Comparison of ENCODE assay signal across 18 mouse cellular contexts in the genomic region with DNA sequence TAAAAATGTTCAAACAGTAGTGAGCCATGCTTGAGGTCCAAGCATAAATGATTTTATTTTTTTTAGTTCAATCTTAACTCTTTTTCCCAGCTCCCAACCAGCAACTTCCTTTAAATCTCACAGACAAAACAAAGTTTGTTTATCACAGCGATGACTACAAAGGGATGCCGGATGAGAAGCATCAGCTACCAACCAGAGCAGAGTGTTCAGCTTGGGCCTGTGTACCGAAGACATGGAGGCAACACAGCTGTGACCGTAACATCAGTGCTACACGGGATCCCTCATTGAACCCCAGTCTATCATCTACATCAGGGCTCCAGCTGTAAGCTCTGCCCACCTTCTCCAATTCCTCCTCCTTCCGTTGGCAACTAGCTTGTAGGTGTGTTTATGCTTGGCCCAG.
"Had no signal": no experiment of that assay in that cellular context is flagged by ENCODE, and none has a peak within 500 bp of the region (broad histone marks: within the 10 kb centered on the region; RNA-seq: fewer than 3 reads in every experiment).

No protein-coding gene starts in this region.

- H3K27ac ChIP-seq: liver, embryonic 12.5 days; liver, embryonic 14.5 days; midbrain, embryonic 10.5 days; midbrain, embryonic 12.5 days; neural tube, embryonic 13.5 days; neural tube, embryonic 15.5 days had no signal

- H3K4me3 ChIP-seq: liver, embryonic 12.5 days; lung, embryonic 15.5 days; midbrain, embryonic 10.5 days; midbrain, embryonic 12.5 days; myocyte; neural tube, embryonic 13.5 days; neural tube, embryonic 15.5 days had no signal

- ATAC-seq: liver, embryonic 12.5 days; midbrain, embryonic 16.5 days had no signal

- H3K36me3 ChIP-seq: lung, embryonic 15.5 days; midbrain, embryonic 10.5 days; midbrain, embryonic 12.5 days; neural tube, embryonic 15.5 days had no signal

- H3K4me2 ChIP-seq: liver, embryonic 12.5 days; lung, embryonic 15.5 days; midbrain, embryonic 12.5 days; neural tube, embryonic 13.5 days; neural tube, embryonic 15.5 days had no signal

- H3K9ac ChIP-seq: liver, embryonic 12.5 days; liver, embryonic 14.5 days; lung, embryonic 15.5 days; midbrain, embryonic 12.5 days; neural tube, embryonic 13.5 days; neural tube, embryonic 15.5 days had no signal

- H3K4me1 ChIP-seq: liver, embryonic 12.5 days had no signal

- DNase-seq: lung, postnatal 36 days; midbrain, embryonic 14.5 days; right cerebral cortex, adult 18-20 months; right cerebral cortex, postnatal 25 days; right cerebral cortex, postnatal 4 days; spleen, adult 18-20 months; thymus, adult 18-20 months; thymus, postnatal 14 days; thymus, postnatal 36 days had no signal

- H3K9me3 ChIP-seq: liver, embryonic 12.5 days; neural tube, embryonic 15.5 days had no signal

- H3K27me3 ChIP-seq: liver, embryonic 12.5 days; lung, embryonic 15.5 days; neural tube, embryonic 15.5 days had no signal
